Mouse (Mus musculus) retina, postnatal 1 day (tissue): ENCODE data around the gene Itga1.

Experiments
- DNase-seq: peaks from one replicate; pipeline ENCODE4 v3.0.0-alpha.2; 2012

Itga1 gene

GRCm38 (mm10) chr13:115096965-115097364, 4.8 kb downstream of the Itga1 start:
- no peak for DNase-seq

DNA sequence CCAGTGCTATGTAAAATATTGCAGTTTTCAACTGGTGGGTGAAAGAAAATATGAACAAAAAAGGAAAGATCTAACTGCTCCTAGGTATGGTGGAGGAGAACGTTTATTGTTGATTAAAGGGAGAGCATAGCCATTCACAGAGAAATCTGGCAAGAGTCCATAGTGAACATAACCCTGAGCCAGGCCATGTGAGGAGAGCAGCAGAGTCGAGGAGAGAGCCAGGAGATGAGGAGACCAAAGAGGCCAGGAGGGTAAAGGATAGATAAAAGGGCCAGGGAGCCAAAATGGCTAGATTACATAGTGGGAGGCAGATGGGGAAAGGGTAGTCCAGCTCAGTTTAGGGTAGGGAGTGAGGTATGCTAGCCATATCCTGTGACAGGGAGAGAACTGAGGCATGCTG, 5.5 kb downstream of the Itga1 start:
- DNase-seq: no peak

DNA sequence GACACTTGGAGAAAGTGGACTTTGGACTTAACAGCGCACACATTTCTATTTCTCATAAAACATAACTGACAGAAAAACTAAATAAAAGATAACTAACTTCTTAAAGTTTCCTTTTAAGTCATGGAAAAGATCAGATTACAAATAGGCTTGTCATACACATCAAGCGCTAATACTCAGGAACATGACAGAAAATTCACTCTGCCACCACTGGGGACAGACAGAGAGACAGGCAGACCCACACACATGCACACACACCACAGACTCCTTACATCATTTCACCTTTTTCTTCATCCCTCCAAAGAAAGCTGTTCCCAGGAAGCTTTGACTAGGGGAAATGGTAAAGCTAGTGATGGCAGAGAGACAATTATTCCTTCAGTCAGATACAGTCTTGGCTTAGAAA, 6.4 kb downstream of the Itga1 start:
- DNase-seq: no peak

GRCm38 (mm10) chr13:115091511-115091910, 10.3 kb downstream of the Itga1 start:
- no peak for DNase-seq

DNA sequence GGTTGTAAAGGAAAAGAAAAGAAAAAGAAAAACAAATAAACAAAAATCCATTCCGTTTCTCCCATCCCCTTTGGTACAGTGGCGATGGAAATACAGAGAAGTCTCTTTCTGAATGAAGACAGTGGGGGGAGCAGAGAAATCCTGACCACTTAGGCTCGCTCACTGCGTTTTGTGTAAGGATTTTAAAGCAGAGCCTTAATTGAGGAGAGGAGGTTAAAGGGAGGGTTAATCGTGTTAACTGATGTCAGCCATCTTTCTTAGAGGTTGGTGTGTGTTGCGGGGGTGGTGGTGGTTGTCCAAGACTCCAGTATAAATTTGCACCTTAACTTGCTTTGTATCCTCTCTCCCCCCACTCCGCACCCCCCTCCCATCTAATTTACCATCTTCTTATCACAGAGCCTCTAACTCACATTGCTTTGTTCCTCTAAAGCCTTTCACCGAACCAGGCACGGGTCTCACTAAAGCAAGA, 10.8 kb downstream of the Itga1 start:
- no peak for DNase-seq

- peak; percentile 95 for DNase-seq
Observed at GRCm38 (mm10) chr13:115090069-115090976, 11.4 kb downstream of the Itga1 start, which contains the start of gene Pelo. Gene Pelo (minus strand): TSS chr13:115090186.

DNA sequence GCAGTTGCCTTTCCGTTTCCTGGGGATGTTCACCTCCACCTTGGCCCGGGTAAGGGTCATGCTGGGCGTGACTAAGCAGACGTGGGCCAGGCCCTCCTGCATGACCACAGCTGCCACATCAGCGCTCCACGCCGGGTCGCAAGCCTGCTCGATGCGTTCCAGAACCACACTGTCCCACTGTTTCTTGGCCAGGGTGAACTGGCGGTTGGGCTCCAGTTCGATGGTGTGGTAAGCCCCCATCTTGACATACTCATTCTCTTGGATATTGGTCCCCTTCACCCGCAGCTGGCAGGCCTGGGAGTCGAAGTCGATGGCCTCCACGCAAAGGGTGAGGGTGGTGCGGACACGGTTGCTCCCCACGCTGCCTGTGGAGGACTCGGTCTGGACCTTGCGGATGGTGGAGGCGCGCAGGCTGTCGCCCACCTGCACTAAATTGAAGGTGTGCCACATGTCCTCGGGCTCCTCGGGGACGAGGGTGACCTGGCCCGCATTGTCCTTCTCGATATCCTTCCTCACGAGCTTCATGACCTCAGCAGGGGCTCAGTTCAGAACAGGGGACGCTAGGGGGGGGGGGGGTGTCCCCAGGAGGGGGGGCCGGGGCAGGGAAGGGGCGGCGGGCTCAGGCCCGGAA, 12.3 kb downstream of the Itga1 start:
- DNase-seq: peak; percentile 36

DNA sequence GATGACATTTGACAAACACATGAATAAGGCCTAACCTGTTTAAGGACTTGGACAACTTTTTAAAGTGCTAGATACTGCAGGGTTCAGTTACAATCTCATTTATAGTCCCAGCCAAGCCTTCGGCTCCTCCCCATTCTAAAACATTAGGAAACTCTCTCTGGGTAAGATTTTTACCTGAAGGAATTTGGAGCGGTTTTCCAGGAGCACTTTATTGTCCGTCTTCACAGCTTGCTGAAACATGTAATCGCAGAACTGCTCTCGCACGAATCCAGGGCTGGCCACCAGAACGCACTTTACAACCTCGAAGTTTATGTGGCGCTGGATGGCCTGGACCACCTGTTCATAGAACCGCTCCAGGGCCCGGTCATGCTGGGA, 12.8 kb downstream of the Itga1 start:
- DNase-seq: no peak

DNA sequence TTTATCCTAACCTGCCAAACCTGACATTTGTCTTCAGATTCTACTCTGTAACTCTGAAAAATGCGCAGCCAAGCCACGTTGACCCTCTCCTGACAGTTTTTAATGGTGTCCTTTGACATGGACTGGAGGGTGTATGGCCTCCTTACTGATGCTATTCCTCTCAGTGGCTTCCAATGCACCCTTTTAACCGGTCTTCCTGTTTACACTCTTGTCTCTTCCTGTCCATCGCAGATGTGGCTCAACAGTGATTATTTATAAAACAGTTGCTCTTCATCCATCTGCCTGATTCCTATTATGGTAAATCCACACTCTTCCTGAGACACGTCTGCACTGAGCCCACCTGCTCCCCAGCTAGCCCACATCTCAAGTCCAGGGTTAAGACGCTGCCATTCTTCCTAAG, 15.8 kb downstream of the Itga1 start:
- DNase-seq: no peak

GRCm38 (mm10) chr13:115082339-115082738, 19.4 kb downstream of the Itga1 start:
- no peak for DNase-seq

- DNase-seq: no peak
Observed at GRCm38 (mm10) chr13:115079996-115080585, 21.7 kb downstream of the Itga1 start.

GRCm38 (mm10) chr13:115078997-115079685, 22.6 kb downstream of the Itga1 start:
- no peak for DNase-seq

- no peak for DNase-seq
Observed at GRCm38 (mm10) chr13:115077346-115078134, 24.2 kb downstream of the Itga1 start.

- no peak for DNase-seq
Observed at GRCm38 (mm10) chr13:115072386-115072785, 29.4 kb downstream of the Itga1 start.

DNA sequence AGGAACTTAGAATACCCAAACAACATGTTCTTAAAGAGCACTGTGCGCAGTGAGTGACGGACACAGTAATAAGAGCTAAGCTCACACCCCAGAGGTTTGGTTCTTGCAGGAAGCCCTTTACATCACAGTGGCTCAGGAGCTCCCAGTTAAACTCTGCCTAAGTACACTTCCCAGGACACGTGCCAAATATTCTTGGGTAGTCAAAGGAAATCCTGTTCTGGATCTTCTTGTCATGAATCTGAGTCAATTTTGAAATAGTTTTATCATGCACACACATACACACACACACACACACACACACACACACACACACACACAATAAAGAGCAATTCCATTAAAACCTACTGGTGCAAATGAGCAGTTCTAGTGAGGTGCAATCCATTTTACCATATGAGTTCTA, 30.3 kb downstream of the Itga1 start:
- DNase-seq: no peak

DNA sequence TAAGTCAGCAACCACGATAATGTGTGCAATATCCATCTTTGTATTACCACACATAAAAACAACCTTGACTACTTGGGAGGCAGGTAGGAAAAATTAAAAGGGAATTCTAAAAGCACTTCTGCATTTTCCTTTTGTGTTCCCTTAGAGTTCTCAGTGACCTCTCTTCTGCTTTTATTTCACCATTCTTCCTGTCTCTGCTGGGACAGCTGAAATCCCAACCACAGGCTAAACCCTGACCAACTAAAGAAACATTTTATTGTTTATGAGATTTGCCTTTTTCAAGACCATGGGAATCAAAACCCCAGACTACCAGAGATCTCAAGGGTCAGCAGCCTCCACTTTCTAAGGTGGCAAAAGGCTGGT, 33.8 kb downstream of the Itga1 start:
- no peak for DNase-seq

DNA sequence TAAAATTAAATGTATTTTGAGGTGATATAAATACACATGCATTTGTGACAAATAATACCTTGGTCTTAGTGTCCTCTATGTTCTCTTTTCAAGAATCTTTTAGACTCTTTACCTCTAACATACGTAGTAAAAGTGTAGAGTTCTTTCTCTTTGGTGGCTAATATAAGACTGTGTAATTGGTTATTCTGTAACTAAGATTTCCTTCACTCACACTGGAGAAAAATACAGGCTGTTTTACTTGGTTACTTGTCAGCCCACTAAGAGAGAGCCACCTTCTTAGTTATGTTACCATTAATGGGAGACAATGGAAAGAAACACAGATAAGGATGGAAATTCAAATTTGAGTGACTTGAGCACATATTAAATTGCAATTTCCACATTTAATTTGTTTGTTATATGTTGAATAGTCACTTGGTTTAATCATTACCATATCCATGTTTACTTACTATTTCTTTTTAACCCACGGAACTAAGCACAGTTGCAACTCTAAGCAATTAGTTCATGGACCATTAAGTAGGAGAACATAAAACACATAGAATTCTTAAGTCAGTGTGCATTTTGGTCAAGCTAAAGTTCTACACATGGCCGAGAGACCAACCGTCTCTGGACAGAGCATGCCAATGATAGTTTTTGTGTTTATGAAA, 34.3 kb downstream of the Itga1 start:
- DNase-seq: no peak

GRCm38 (mm10) chr13:115057555-115057954, 44.2 kb downstream of the Itga1 start:
- no peak for DNase-seq

DNA sequence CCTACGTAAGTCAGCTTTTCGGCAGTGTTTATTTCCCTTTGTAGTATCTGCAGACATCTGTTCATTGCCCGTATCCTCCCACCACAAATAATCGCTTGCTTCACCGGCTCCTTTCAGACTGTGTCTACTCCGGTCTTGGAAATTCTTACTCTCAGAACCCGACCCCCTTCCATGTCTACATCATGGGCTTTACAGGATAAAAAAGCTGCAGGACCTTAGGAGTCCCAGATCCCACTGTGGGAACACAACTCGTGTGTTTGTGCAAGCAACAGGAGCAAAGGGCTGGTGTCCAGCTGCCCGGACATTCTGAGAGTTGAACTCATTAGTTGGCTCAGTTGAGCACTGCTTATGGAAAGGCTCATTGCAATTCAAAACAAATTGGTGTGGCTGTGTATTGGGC, 47.0 kb downstream of the Itga1 start:
- peak; percentile 24 for DNase-seq

GRCm38 (mm10) chr13:115052568-115052967, 49.2 kb downstream of the Itga1 start:
- no peak for DNase-seq

- DNase-seq: no peak
Observed at GRCm38 (mm10) chr13:115050660-115051559, 50.9 kb downstream of the Itga1 start.
